Mouse (Mus musculus) CH12.LX (cell line): Measurements from ENCODE around the gene Pax5. TPM values are rescaled to one million over a fixed set of nuclear protein-coding genes. Genes with fewer than 3 reads are reported as not detected.

Experiments used
- DNase-seq: peaks from one replicate; pipeline ENCODE4 v3.0.0-alpha.2; 2013; ENCODE audit errors: extremely low read depth
- H3K27ac ChIP-seq: 2 replicates; pipeline ENCODE4 v1.5.1; 2012; ENCODE audit warnings: low read depth, mild to moderate bottlenecking, control low read depth, moderate library complexity; ENCODE audit not compliant: insufficient read depth
- H3K27me3 ChIP-seq: replicated peaks from 2 replicates; pipeline ENCODE3; 2012; ENCODE audit warnings: inconsistent platforms
- H3K36me3 ChIP-seq, 2 experiments: replicated peaks in 1 of 2; 2 replicates each; pipeline versions ENCODE3 to v1.6.1; 2012; ENCODE audit warnings: inconsistent platforms in 1 of 2, low read length in 1 of 2, mild to moderate bottlenecking in 1 of 2, mixed read lengths in 1 of 2, moderate library complexity in 1 of 2; ENCODE audit not compliant: control insufficient read depth in 1 of 2, insufficient read depth in 1 of 2
- H3K4me1 ChIP-seq, 2 experiments: 2 replicates each; pipeline ENCODE4 v1.6.1; 2012; ENCODE audit warnings: inconsistent platforms in 1 of 2, moderate library complexity in 1 of 2; ENCODE audit not compliant: insufficient read depth in 2 of 2, control insufficient read depth in 1 of 2
- H3K4me2 ChIP-seq: 2 replicates; pipeline ENCODE4 v1.6.1; 2012; ENCODE audit warnings: low read depth, mild to moderate bottlenecking, control low read depth; ENCODE audit not compliant: poor library complexity, insufficient read depth, severe bottlenecking
- H3K4me3 ChIP-seq, 3 experiments: fragments of 150-350 bp in 1 of 3; sonication (generic) in 1 of 3; replicated peaks in 1 of 3; 2 replicates each; pipeline versions ENCODE3 to v1.5.1; 2011 to 2012; ENCODE audit warnings: low read depth in 2 of 3, low read length in 2 of 3, mild to moderate bottlenecking in 2 of 3, moderate library complexity in 2 of 3, control low read depth in 1 of 3, improper control_type of control experiment in 1 of 3, inconsistent platforms in 1 of 3, mixed read lengths in 1 of 3; ENCODE audit not compliant: poor library complexity in 1 of 3
- H3K79me2 ChIP-seq: replicated peaks from 2 replicates; pipeline ENCODE4 v1.6.1; 2012; ENCODE audit warnings: mild to moderate bottlenecking, moderate library complexity; ENCODE audit not compliant: control insufficient read depth, poor library complexity, insufficient read depth, severe bottlenecking; ENCODE audit errors: extremely low read depth
- H3K9ac ChIP-seq: 2 replicates; pipeline ENCODE4 v1.6.1; 2012; ENCODE audit warnings: low read depth, mild to moderate bottlenecking, control low read depth, moderate library complexity; ENCODE audit not compliant: insufficient read depth
- H3K9me3 ChIP-seq: replicated peaks from 2 replicates; pipeline ENCODE3; 2012; ENCODE audit warnings: low read length, inconsistent platforms, mixed read lengths
- BHLHE40 ChIP-seq: IDR thresholded peaks from 2 replicates; pipeline ENCODE4 v1.6.1; 2011; ENCODE audit warnings: mild to moderate bottlenecking, low read depth, low read length, improper control_type of control experiment
- CTCF ChIP-seq, 2 experiments: IDR thresholded peaks in 1 of 2; conservative IDR thresholded peaks in 1 of 2; 2 replicates each; pipeline ENCODE4 v1.5.1; 2011 to 2012; ENCODE audit warnings: low read depth in 2 of 2, low read length in 2 of 2, improper control_type of control experiment in 1 of 2, inconsistent platforms in 1 of 2, mild to moderate bottlenecking in 1 of 2, moderate library complexity in 1 of 2
- E2F4 ChIP-seq: IDR thresholded peaks from 2 replicates; pipeline ENCODE4 v1.6.1; 2011; ENCODE audit warnings: low read depth, low read length, improper control_type of control experiment; ENCODE audit not compliant: insufficient replicate concordance
- ELF1 ChIP-seq: IDR thresholded peaks from 2 replicates; pipeline ENCODE4 v1.6.1; 2014; ENCODE audit warnings: low read depth, mild to moderate bottlenecking, inconsistent platforms, low read length, improper control_type of control experiment
- EP300 ChIP-seq: IDR thresholded peaks from 2 replicates; pipeline ENCODE4 v1.6.1; 2011; ENCODE audit warnings: low read length, improper control_type of control experiment
- ETS1 ChIP-seq: conservative IDR thresholded peaks from 2 replicates; pipeline ENCODE4 v1.6.1; 2012; ENCODE audit warnings: low read depth, mild to moderate bottlenecking, inconsistent platforms, low read length, improper control_type of control experiment, moderate library complexity
- GABPA ChIP-seq: IDR thresholded peaks from 2 replicates; pipeline ENCODE4 v1.6.1; 2012; ENCODE audit warnings: low read depth, low read length, improper control_type of control experiment, inconsistent platforms; ENCODE audit not compliant: insufficient replicate concordance
- HCFC1 ChIP-seq: IDR thresholded peaks from 2 replicates; pipeline ENCODE4 v1.6.1; 2012; ENCODE audit warnings: low read depth, mild to moderate bottlenecking, inconsistent platforms, low read length, improper control_type of control experiment
- IRF4 ChIP-seq: IDR thresholded peaks from 2 replicates; pipeline ENCODE4 v1.6.1; 2014; ENCODE audit warnings: low read depth, mild to moderate bottlenecking, inconsistent platforms, low read length, improper control_type of control experiment
- JUND ChIP-seq: conservative IDR thresholded peaks from 2 replicates; pipeline ENCODE4 v1.6.1; 2011; ENCODE audit warnings: low read depth, low read length, improper control_type of control experiment
- KAT2A ChIP-seq: IDR thresholded peaks from 2 replicates; pipeline ENCODE4 v1.6.1; 2012; ENCODE audit warnings: low read length, improper control_type of control experiment, inconsistent platforms; ENCODE audit not compliant: insufficient replicate concordance
- MAZ ChIP-seq: IDR thresholded peaks from 2 replicates; pipeline ENCODE4 v1.6.1; 2012; ENCODE audit warnings: low read depth, mild to moderate bottlenecking, inconsistent platforms, low read length, improper control_type of control experiment, moderate library complexity
- MXI1 ChIP-seq: IDR thresholded peaks from 2 replicates; pipeline ENCODE4 v1.6.1; 2011; ENCODE audit warnings: mild to moderate bottlenecking, low read depth, low read length, improper control_type of control experiment
- NELFE ChIP-seq: IDR thresholded peaks from 2 replicates; pipeline ENCODE4 v1.6.1; 2011; ENCODE audit warnings: low read depth, low read length, improper control_type of control experiment
- RCOR1 ChIP-seq: conservative IDR thresholded peaks from 2 replicates; pipeline ENCODE4 v1.6.1; 2012; ENCODE audit warnings: low read depth, mild to moderate bottlenecking, inconsistent platforms, low read length, improper control_type of control experiment
- SIN3A ChIP-seq: IDR thresholded peaks from 2 replicates; pipeline ENCODE4 v1.6.1; 2012; ENCODE audit warnings: low read length, improper control_type of control experiment, inconsistent platforms
- TCF12 ChIP-seq: IDR thresholded peaks from 2 replicates; pipeline ENCODE4 v1.6.1; 2014; ENCODE audit warnings: low read depth, mild to moderate bottlenecking, inconsistent platforms, low read length, improper control_type of control experiment
- UBTF ChIP-seq: IDR thresholded peaks from 2 replicates; pipeline ENCODE4 v1.6.1; 2012; ENCODE audit warnings: low read depth, mild to moderate bottlenecking, inconsistent platforms, low read length, improper control_type of control experiment, moderate library complexity
- USF2 ChIP-seq: conservative IDR thresholded peaks from 2 replicates; pipeline ENCODE4 v1.6.1; 2011; ENCODE audit warnings: low read depth, low read length, improper control_type of control experiment
- ZC3H11A ChIP-seq: IDR thresholded peaks from 2 replicates; pipeline ENCODE4 v1.6.1; 2012; ENCODE audit warnings: low read depth, mild to moderate bottlenecking, inconsistent platforms, low read length, improper control_type of control experiment
- ZKSCAN1 ChIP-seq: IDR thresholded peaks from 2 replicates; pipeline ENCODE4 v1.6.1; 2012; ENCODE audit warnings: low read depth, inconsistent platforms, low read length, improper control_type of control experiment, borderline replicate concordance
- ZMIZ1 ChIP-seq: IDR thresholded peaks from 2 replicates; pipeline ENCODE4 v1.6.1; 2012; ENCODE audit warnings: low read depth, mild to moderate bottlenecking, inconsistent platforms, low read length, improper control_type of control experiment
- ZNF384 ChIP-seq: IDR thresholded peaks from 2 replicates; pipeline ENCODE4 v1.6.1; 2012; ENCODE audit warnings: low read depth, low read length, improper control_type of control experiment, inconsistent platforms
- dilution Hi-C: fragments of 300-500 bp; cut with MboI; formaldehyde crosslinking; loops from 2 replicates; pipeline ENCODE4 v1.14.3; 2020; ENCODE audit warnings: low sequenced_read_pairs; ENCODE audit not compliant: extremely low pct_unique_long_range_greater_than_20kb, extremely low pct_ligation_motif_present
- in situ Hi-C: fragments of 300-500 bp; cut with MboI; formaldehyde crosslinking; loops from 3 replicates; pipeline ENCODE4 v1.14.3; 2019; ENCODE audit warnings: low sequenced_read_pairs, low pct_ligation_motif_present, low pct_unique_long_range_greater_than_20kb, mixed read lengths
- polyA plus RNA-seq: library from polyadenylated mRNA; unstranded; fragments of >175 nt; gene quantifications from 2 replicates; pipeline ENCODE4 v1.2.1, GENCODE M21; 2012; ENCODE audit warnings: low read depth; ENCODE audit not compliant: insufficient read length
- total RNA-seq, 2 experiments: library from RNA; depleted of rRNA; stranded (reverse); fragments of 300-350 nt in 1 of 2; fragments of >200 nt in 1 of 2; gene quantifications; 2 replicates each; pipeline ENCODE4 v1.2.3; 2012 to 2014

Pax5 gene
- total and polyA plus RNA-seq, 3 experiments = 13.5 to 57.4 (median 21.8) TPM

DNA sequence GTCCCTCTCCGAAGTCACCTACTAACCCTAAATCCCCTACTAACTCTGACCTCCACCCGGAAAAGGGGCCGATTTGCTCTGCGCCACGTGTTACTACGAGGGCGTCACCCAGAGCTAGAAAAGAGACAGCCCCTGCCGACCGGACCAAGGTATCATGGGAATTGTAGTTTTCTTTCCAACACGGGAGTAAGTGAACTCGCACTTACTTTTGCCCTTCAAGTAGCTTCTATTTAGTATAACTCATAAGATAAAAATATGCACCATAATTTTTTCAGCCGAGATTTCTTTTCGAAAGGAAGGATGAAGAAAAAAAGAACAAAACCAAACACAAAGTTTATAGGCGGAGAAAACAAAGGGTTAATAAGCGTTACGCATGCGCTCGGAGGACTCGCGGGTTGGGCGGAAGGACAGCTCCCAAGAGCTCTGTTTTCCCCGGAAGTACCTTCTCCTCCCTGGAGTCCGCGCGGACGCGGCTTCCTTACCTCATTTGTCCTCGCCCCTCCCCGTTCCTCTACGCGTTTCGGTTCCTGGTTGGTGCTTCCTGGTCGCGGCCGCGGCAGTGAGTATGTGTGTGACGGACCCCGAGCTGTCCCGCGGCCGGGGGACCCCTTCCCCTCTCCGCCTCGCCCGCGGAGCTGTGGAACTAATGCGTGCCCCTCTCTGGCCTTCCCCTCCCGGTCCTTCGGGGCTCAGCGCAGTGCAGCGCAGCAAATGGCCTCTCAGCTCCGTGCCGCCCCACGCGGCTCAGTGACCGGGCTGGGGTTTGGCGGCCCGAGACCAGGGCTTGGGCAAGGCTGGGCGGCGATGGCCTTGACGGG is 46.1 kb upstream of the Pax5 start (continued):
- TF ChIP-seq MXI1 = peak; percentile 99
- no peak for TF ChIP-seq JUND
- peak; percentile 76 for TF ChIP-seq TCF12
- TF ChIP-seq KAT2A = peak; percentile 84; the same call in 1 of the 2 replicates
- TF ChIP-seq SIN3A = peak; percentile 94
- TF ChIP-seq CTCF (conservative IDR thresholded peaks at IDR 0.05 in 1 of 2, IDR thresholded peaks at IDR 0.05 in 1 of 2; ENCODE audit: low read depth in 2 of 2, low read length in 2 of 2) = no peak
- TF ChIP-seq E2F4 = 0 out of 2 replicates have a peak, but pooled peaks have one; percentile 25
- TF ChIP-seq NELFE = peak; percentile 95
- TF ChIP-seq ELF1 = peak; percentile 97
- peak; percentile 4; the same call in 1 of the 2 replicates for TF ChIP-seq GABPA
- TF ChIP-seq IRF4 = peak; percentile 90
- TF ChIP-seq USF2 = peak; percentile 69
- TF ChIP-seq ZKSCAN1 = no peak
- 0 out of 2 replicates have a peak, but pooled peaks have one; percentile 38 for TF ChIP-seq RCOR1

DNA sequence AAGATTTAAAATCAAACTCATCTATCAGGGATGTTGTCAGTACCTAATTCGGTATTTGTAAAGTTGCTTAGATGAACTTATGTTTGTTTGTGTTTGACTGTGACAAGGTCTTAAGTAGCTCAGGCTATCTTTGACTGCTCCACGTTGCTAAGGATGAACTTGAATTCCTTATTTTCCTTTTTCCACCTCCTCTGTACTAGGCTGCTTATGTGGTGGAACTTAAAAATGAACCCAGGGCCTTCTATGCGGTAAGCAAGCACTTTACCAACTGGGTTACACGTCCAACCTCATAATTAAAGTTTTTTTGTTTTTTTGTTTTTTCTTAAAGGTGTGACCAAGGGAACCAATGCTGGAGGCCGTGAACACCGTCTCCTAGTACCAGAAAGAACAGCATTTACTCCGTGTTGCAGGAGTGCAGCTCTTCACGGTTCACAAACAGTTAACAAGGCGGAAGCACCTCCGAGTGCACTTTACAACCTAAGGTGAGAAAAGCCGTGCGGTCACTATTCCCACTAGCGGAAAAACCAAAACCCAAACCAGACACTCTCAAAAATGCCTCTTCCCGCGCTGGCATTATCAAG is 45.4 kb upstream of the Pax5 start, which contains the start of gene Zcchc7:
Zcchc7 (plus strand) TSS at position 325 of the 581 bp plus-strand sequence.
- Histone ChIP-seq H3K4me1 (peaks cover 0 to 44% of the 10 kb centered on the region in 2 experiments; a peak in 2 of 4 replicates), H3K4me3 (peak within 1 kb of the TSS; percentile 76 to 100 (median 91)), H3K9me3 (no peaks in the 10 kb centered on the region), H3K79me2 (peaks cover 14% of the 10 kb centered on the region), H3K4me2 (peak within 1 kb of the TSS; percentile 84), H3K27me3 (no peaks in the 10 kb centered on the region), H3K36me3 (no peaks in the 10 kb centered on the region), H3K27ac (peak within 1 kb of the TSS; percentile 90), H3K9ac (peak within 1 kb of the TSS; percentile 79)
- DNase-seq = no peak
- in situ Hi-C loops = no loop called here
- dilution Hi-C loops = no loop called here
- TF ChIP-seq MAZ (no peak), USF2 (no peak), IRF4 (0 out of 2 replicates have a peak, but pooled peaks have one; percentile 17), ELF1 (peak; percentile 74), ETS1 (no peak), EP300 (no peak), ZMIZ1 (0 out of 2 replicates have a peak, but pooled peaks have one; percentile 16), TCF12 (no peak), ZC3H11A (no peak), HCFC1 (no peak), JUND (no peak), UBTF (no peak), SIN3A (no peak), GABPA (no peak), BHLHE40 (no peak), NELFE (peak; percentile 75; the same call in 1 of the 2 replicates), ZNF384 (no peak)
